Mouse (Mus musculus) midbrain, embryonic 14.5 days (tissue): ENCODE data around the gene Cd28. TPM values are rescaled to one million over a fixed set of nuclear protein-coding genes. Genes with fewer than 3 reads are reported as not detected.

Experiments used
- ATAC-seq: fragments of 200-750 bp; cut with Nextera tagmentation; 2 replicates; pipeline ENCODE4 v1.8.0; 2017; ENCODE audit warnings: moderate number of reproducible peaks, moderate library complexity; ENCODE audit not compliant: low FRiP score, low TSS enrichment
- DNase-seq: peaks from one replicate; pipeline ENCODE4 v3.0.0-alpha.2; 2015
- H3K27ac ChIP-seq: fragments of 300-500 bp; sonication (generic); replicated peaks from 2 replicates; pipeline ENCODE4 v1.5.1; 2014; ENCODE audit warnings: mild to moderate bottlenecking, low read depth, low read length, moderate library complexity
- H3K27me3 ChIP-seq: fragments of 300-500 bp; sonication (generic); 2 replicates; pipeline ENCODE4 v1.6.1; 2014; ENCODE audit warnings: low read length, control low read depth, mixed read lengths; ENCODE audit not compliant: control insufficient read depth, insufficient read depth
- H3K36me3 ChIP-seq: fragments of 300-500 bp; sonication (generic); 2 replicates; pipeline ENCODE4 v1.6.1; 2014; ENCODE audit warnings: low read length, control low read depth; ENCODE audit not compliant: control insufficient read depth, insufficient read depth
- H3K4me1 ChIP-seq: fragments of 300-500 bp; sonication (generic); 2 replicates; pipeline ENCODE4 v1.6.1; 2014; ENCODE audit warnings: mild to moderate bottlenecking, antibody characterized with exemption, low read length, control low read depth; ENCODE audit not compliant: control insufficient read depth, insufficient read depth
- H3K4me2 ChIP-seq: fragments of 300-500 bp; sonication (generic); 2 replicates; pipeline ENCODE4 v1.6.1; 2014; ENCODE audit warnings: mild to moderate bottlenecking, low read length, moderate library complexity
- H3K4me3 ChIP-seq: fragments of 300-500 bp; sonication (generic); replicated peaks from 2 replicates; pipeline ENCODE4 v1.5.1; 2014; ENCODE audit warnings: low read depth, low read length
- H3K9ac ChIP-seq: fragments of 300-500 bp; sonication (generic); replicated peaks from 2 replicates; pipeline ENCODE4 v1.6.1; 2014; ENCODE audit warnings: mild to moderate bottlenecking, low read length, moderate library complexity
- H3K9me3 ChIP-seq: fragments of 300-500 bp; sonication (generic); 2 replicates; pipeline ENCODE4 v1.6.1; 2016; ENCODE audit warnings: low read length, control low read depth, mixed read lengths; ENCODE audit not compliant: control insufficient read depth
- WGBS: fragments of 180-500 bp; shearing (Covaris S2); extraction: QIAGEN DNeasy Blood & Tissue Kit; methylation state at CpG from one replicate; pipeline ENCODE4 v1.1.7; 2014; 5-methylcytosine and 5-hydroxymethylcytosine counted together
- polyA plus RNA-seq: library from polyadenylated mRNA; unstranded; fragments of >200 nt; fragmentation: Nextera tagmentation; extraction: Ambion mirVana; gene quantifications from 2 replicates; pipeline ENCODE4 v1.2.1, GENCODE M21; 2014

Gene Cd28
- polyA plus RNA-seq, result 0.12 and 0.18 TPM in 2 replicates

- 93% methylated on average over 5 of the region's 5 CpGs for WGBS
- Histone ChIP-seq H3K27ac (no peak within 1 kb of the TSS), H3K4me2 (no peak within 1 kb of the TSS), H3K36me3 (no peaks in the 10 kb centered on the region), H3K4me1 (no peaks in the 10 kb centered on the region), H3K4me3 (no peak within 1 kb of the TSS), H3K27me3 (no peaks in the 10 kb centered on the region), H3K9me3 (no peaks in the 10 kb centered on the region), H3K9ac (no peak within 1 kb of the TSS)
- ATAC-seq (no peak), DNase-seq (no peak)
Measured at GRCm38 (mm10) chr1:60716567-60716966, at the start of gene Cd28. Cd28 (plus strand) TSS chr1:60716800.

- H3K9ac ChIP-seq, result 0 out of 2 replicates have a peak overlapping the region, but pooled peaks have one; percentile 35
- DNase-seq, result peak; percentile 59
- H3K36me3 ChIP-seq, result no peaks in the 10 kb centered on the region
- no peak for ATAC-seq
- no peaks in the 10 kb centered on the region for H3K27me3 ChIP-seq
- no peaks in the 10 kb centered on the region for H3K9me3 ChIP-seq
- H3K27ac ChIP-seq, result peak overlapping the region; percentile 60
- H3K4me2 ChIP-seq, result peak overlapping the region; percentile 37
- 0 out of 2 replicates have a peak, but pooled peaks cover 7% of the 10 kb centered on the region for H3K4me1 ChIP-seq
- WGBS, result 45% methylated on average over 17 of the region's 17 CpGs
- H3K4me3 ChIP-seq, result no peak overlapping the region
Measured at GRCm38 (mm10) chr1:60667873-60668616, 48.6 kb upstream of the Cd28 start.

- WGBS, result 77% methylated on average over 9 of the region's 9 CpGs
- no peak overlapping the region for H3K9ac ChIP-seq
- H3K9me3 ChIP-seq, result no peaks in the 10 kb centered on the region
- H3K36me3 ChIP-seq, result no peaks in the 10 kb centered on the region
- no peaks in the 10 kb centered on the region for H3K27me3 ChIP-seq
- H3K27ac ChIP-seq, result no peak overlapping the region
- DNase-seq (no peak), ATAC-seq (no peak)
- no peak overlapping the region for H3K4me2 ChIP-seq
- no peak overlapping the region for H3K4me3 ChIP-seq
- H3K4me1 ChIP-seq, result 0 out of 2 replicates have a peak, but pooled peaks cover 7% of the 10 kb centered on the region
Measured at GRCm38 (mm10) chr1:60669048-60669447, 47.6 kb upstream of the Cd28 start.

- no peak overlapping the region for H3K4me2 ChIP-seq
- 93% methylated on average over 2 of the region's 2 CpGs for WGBS
- DNase-seq (no peak), ATAC-seq (no peak)
- no peak overlapping the region for H3K9ac ChIP-seq
- H3K9me3 ChIP-seq, result no peaks in the 10 kb centered on the region
- no peak overlapping the region for H3K4me3 ChIP-seq
- no peak overlapping the region for H3K27ac ChIP-seq
- H3K4me1 ChIP-seq, result 0 out of 2 replicates have a peak, but pooled peaks cover 7% of the 10 kb centered on the region
- H3K36me3 ChIP-seq, result no peaks in the 10 kb centered on the region
- H3K27me3 ChIP-seq, result no peaks in the 10 kb centered on the region
Measured at GRCm38 (mm10) chr1:60669664-60670063, 46.9 kb upstream of the Cd28 start.

- 79% methylated on average over 5 of the region's 5 CpGs for WGBS
- Histone ChIP-seq H3K9me3 (no peaks in the 10 kb centered on the region), H3K4me1 (0 out of 2 replicates have a peak, but pooled peaks cover 7% of the 10 kb centered on the region), H3K27ac (no peak overlapping the region), H3K9ac (no peak overlapping the region), H3K4me3 (no peak overlapping the region), H3K36me3 (no peaks in the 10 kb centered on the region), H3K27me3 (no peaks in the 10 kb centered on the region), H3K4me2 (no peak overlapping the region)
- DNase-seq, result no peak
- ATAC-seq, result no peak
Measured at GRCm38 (mm10) chr1:60670172-60670571, 46.4 kb upstream of the Cd28 start.

GRCm38 (mm10) chr1:60683766-60684165 lies 32.8 kb upstream of the Cd28 start:
- no peaks in the 10 kb centered on the region for H3K4me1 ChIP-seq
- no peaks in the 10 kb centered on the region for H3K9me3 ChIP-seq
- WGBS, result 92% methylated on average over 4 of the region's 4 CpGs
- H3K4me2 ChIP-seq, result no peak overlapping the region
- H3K4me3 ChIP-seq, result no peak overlapping the region
- H3K27me3 ChIP-seq, result no peaks in the 10 kb centered on the region
- DNase-seq (no peak), ATAC-seq (no peak)
- H3K9ac ChIP-seq, result no peak overlapping the region
- H3K36me3 ChIP-seq, result no peaks in the 10 kb centered on the region
- no peak overlapping the region for H3K27ac ChIP-seq

GRCm38 (mm10) chr1:60696115-60696895 lies 20.3 kb upstream of the Cd28 start:
- ATAC-seq (no peak), DNase-seq (no peak)
- H3K4me3 ChIP-seq, result no peak overlapping the region
- H3K9ac ChIP-seq, result no peak overlapping the region
- no peak overlapping the region for H3K27ac ChIP-seq
- no peak overlapping the region for H3K4me2 ChIP-seq
- no peaks in the 10 kb centered on the region for H3K27me3 ChIP-seq
- no peaks in the 10 kb centered on the region for H3K4me1 ChIP-seq
- 88% methylated on average over 3 of the region's 3 CpGs for WGBS
- H3K9me3 ChIP-seq, result no peaks in the 10 kb centered on the region
- H3K36me3 ChIP-seq, result no peaks in the 10 kb centered on the region

- H3K9me3 ChIP-seq, result no peaks in the 10 kb centered on the region
- ATAC-seq (no peak), DNase-seq (no peak)
- no peak overlapping the region for H3K4me3 ChIP-seq
- H3K4me2 ChIP-seq, result no peak overlapping the region
- no peak overlapping the region for H3K9ac ChIP-seq
- WGBS, result 67% methylated on average over 2 of the region's 2 CpGs
- H3K4me1 ChIP-seq, result no peaks in the 10 kb centered on the region
- H3K27me3 ChIP-seq, result no peaks in the 10 kb centered on the region
- no peaks in the 10 kb centered on the region for H3K36me3 ChIP-seq
- no peak overlapping the region for H3K27ac ChIP-seq
Measured at GRCm38 (mm10) chr1:60702641-60703040, 14.0 kb upstream of the Cd28 start.
